Mouse (Mus musculus): Measurements from ENCODE around the gene Zfp563.
A peak's percentile ranks its signal among the peaks of the same experiment; 100 is the strongest.

Gene Zfp563

DNA sequence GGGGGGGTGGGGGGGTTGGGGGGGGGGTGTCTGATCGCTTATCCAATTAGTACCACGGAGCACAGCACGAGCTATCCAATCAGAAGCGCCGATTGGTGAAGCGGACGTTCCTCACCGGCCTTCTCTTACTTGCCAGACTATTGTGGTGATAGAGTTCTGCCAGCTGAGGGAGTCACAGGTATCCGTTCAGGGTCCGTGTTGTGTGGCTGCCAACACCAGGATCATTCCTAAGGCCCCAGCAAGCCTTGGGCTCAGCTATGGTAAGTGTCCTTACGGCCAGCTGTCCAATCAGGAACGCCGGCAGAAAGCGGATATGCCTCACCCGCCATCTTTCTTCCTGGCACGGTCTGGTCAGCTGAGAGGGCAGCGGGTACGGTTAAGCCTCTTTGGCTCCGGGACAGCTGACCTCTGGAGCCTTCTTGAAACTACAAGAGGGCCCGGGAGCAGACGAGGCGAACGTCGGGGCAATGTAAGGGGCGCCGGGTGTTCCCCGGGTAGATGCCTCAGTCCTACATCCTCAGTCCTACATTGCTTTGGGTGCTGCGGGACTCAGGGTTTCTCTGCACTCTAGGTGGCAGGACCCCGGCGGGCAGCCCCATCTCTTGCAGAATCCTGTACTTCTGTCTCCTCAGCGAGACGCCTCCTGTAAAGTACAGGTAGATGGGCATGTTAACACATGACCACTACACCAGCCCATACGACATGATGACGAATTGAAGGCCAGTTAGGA lies at the start of gene Zfp563:
Zfp563 (plus strand) TSS at position 91 of the 730 bp plus-strand sequence.
- DNase-seq = peak; percentile 88

DNA sequence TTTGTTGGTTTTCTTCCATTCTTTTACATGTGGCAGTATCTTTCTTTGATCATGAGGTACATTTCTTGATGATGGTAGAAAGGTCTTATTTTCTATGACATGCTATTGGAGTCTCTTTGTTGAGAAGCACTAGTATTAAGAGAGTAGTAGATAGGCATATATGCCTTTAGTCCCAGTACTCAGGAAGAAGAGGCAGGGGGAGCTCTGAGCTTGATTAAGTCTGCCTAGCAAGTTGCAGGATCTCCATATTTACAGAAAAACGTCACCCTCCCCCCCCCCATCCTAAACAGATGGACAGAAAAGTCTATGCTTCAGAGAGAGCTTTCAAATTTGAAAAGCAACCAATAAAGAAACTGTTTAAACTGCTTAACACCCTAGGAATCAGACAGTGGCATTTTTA lies 30.3 kb upstream of the Zfp563 start:
- DNase-seq = no peak

GRCm38 (mm10) chr17:33063001-33063400 lies 26.1 kb upstream of the Zfp563 start:
- no peak for DNase-seq

DNA sequence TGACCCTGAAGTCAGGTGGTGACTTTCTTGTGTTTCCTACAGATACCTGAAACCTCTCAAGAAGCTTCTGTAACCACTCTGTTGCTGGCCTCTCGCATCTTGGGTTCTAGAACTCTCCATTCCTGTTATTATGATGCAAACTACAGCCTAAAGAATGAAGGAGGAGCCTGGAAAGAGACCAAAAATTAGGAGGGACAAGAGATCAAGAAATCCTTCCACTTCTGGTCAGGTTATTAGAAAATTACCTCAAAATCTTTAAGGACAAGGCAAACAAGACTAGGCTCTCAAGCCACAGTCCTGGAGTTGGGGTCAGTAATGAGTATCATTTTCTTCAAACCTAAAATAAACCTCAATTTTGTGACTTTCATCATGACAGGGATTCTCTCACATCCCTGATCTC lies 21.2 kb upstream of the Zfp563 start, which contains the start of gene 4921501E09Rik:
4921501E09Rik (minus strand) TSS at position 101 of the 400 bp plus-strand sequence.
- no peak for DNase-seq

DNA sequence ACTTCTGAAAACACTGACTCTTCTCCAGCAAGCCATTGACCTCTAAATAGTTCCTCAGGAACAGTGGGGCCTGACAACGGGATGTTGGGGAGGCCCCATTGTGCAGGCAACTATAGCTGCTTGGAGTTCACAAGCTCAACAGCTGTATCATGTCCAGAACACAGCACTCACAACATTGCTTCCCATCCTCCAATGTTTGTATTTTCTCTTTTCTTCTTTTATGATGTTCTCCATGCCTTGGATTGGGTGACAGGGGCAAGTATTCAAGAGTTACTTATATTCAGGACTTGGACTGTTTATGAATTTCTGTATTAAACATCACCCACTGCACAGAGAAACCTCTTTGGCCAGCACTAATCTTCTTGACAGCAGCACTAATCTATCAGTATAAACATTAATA lies 2.5 kb downstream of the Zfp563 start:
- no peak for DNase-seq

- peak; percentile 77 for DNase-seq
Measured at GRCm38 (mm10) chr17:33092391-33093193, 3.5 kb downstream of the Zfp563 start.

DNA sequence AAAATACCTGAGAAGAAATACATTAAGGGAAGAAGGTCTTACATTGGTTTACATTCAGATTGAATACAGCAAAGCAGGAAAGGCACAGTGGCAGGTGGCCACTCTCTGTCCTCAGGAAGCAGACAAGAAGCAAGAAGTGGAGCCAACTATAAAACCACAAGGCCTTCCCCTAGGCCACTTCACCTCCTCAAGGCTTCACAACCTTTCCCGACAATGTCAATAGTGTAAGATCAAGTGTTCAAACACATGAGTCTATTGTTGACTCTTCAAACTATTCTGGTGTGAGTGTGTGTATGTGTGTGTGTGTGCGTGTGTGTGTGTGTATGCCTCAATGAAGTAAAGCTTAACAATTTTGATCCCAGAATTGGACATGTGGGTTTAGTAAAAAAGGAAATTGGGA lies 8.3 kb downstream of the Zfp563 start:
- no peak for DNase-seq

- DNase-seq = no peak
Measured at GRCm38 (mm10) chr17:33124546-33124945, 35.4 kb downstream of the Zfp563 start.

GRCm38 (mm10) chr17:33126257-33126656 lies 37.1 kb downstream of the Zfp563 start:
- DNase-seq = no peak

- DNase-seq = no peak
Measured at GRCm38 (mm10) chr17:33139261-33139820, 50.2 kb downstream of the Zfp563 start, which contains the start of gene Morc2b. Gene Morc2b (minus strand): TSS chr17:33139683.
